Mouse (Mus musculus): ENCODE measurements around the gene Farp2. TPM values are rescaled to one million over a fixed set of nuclear protein-coding genes. Genes with fewer than 3 reads are reported as not detected.

Farp2 gene
- total RNA-seq, 2 experiments from 2014 or later = 11.7 to 12.9 TPM

DNA sequence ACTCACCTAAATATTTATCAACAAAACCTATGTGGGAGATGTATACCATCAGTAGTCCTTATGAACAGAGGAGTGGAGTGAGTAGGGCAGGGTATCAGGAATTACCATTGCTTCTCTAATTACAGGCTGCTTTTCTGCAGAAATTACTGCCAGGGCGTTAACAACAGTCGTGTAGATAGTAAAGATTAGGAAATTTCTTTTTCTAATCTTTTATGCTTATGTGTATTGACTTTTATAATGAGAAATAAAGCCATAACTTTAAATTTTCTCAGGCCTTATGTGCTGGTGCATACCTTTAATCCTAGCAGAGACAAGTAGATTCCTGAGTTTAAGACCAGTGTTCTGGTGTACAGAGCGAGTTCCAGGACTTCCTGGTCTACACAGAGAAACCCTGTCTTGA is 52.9 kb downstream of the Farp2 start:
- intact Hi-C loops (cut with DNase I) = no loop called here
- no peak for DNase-seq (ENCODE audit: extremely low spot score in 1 of 2, low spot score in 2 of 2)
- Histone ChIP-seq H3K4me3 (no peak overlapping the region), H3K27ac (no peak overlapping the region)
- no peak for TF ChIP-seq CTCF (IDR thresholded peaks at IDR 0.05)

DNA sequence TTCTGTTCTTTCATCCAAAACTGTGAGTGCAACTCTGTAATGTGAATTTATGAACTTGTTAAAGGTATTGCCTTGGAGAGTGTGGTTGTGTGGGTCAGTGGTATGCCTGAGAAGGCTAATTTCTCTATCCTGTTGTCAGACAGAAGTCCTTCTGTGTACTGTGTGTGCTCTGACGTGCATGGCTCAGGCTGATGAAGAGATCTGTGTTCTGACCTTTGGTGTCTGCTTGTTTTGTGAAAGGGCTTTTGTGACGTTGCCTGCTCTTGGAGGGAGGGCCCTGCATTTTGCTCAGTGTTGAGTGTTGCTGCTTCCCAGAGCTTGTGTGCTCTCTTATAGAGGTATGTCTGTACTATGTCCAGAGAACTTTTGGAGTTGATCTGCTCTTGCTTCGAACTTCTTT is 55.1 kb downstream of the Farp2 start:
- TF ChIP-seq CTCF (IDR thresholded peaks at IDR 0.05) = no peak
- DNase-seq (ENCODE audit: extremely low spot score in 1 of 2, low spot score in 2 of 2) = no peak
- no peak overlapping the region for H3K4me3 ChIP-seq
- intact Hi-C loops (cut with DNase I) = no loop called here
- no peak overlapping the region for H3K27ac ChIP-seq

DNA sequence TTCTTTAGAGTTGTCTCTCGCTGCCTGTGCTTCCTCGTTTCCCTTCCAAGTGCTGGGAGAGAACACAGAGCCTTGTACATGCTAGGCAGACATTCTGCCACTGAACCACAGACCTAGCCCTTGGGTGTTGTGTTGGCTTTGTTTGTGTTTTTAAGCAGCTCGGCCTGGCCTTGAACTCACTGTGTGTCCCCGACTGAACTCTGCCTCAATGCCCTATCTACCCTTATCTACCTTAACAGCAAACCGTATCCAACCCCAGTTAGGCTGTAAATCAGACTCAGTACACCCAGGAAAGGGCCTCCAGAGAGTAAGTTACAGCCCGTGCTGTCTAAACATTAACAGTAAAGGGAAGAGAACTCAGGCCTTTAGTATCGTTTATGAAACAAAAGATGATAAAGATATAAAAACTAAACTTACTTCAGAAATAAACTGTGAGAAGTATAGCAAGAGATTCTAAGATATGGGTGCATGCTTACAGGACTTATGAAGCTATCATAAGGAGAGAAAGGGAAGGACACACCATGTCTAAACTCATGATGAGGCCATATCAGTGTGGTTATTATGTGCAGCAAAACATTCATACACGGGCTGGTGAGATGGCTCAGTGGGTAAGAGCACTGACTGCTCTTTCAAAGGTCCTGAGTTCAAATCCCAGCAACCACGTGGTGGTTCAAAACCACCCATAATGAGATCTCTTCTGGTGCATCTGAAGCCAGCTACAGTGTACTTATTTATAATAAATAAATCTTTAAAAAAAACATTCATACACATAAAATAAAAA is 56.0 kb downstream of the Farp2 start:
- intact Hi-C loops (cut with DNase I) = no loop called here
- TF ChIP-seq CTCF (IDR thresholded peaks at IDR 0.05) = no peak
- H3K4me3 ChIP-seq = no peak overlapping the region
- no peak for DNase-seq (ENCODE audit: extremely low spot score in 1 of 2, low spot score in 2 of 2)
- H3K27ac ChIP-seq = no peak overlapping the region

- no peak for TF ChIP-seq CTCF (IDR thresholded peaks at IDR 0.05)
- intact Hi-C loops (cut with DNase I) = no loop called here
- H3K4me3 ChIP-seq = no peak overlapping the region
- DNase-seq (ENCODE audit: extremely low spot score in 1 of 2, low spot score in 2 of 2) = no peak
- H3K27ac ChIP-seq = peak overlapping the region; percentile 52; the same call in 1 of the 2 replicates
Observed at GRCm38 (mm10) chr1:93577066-93577465, 65.2 kb downstream of the Farp2 start.

DNA sequence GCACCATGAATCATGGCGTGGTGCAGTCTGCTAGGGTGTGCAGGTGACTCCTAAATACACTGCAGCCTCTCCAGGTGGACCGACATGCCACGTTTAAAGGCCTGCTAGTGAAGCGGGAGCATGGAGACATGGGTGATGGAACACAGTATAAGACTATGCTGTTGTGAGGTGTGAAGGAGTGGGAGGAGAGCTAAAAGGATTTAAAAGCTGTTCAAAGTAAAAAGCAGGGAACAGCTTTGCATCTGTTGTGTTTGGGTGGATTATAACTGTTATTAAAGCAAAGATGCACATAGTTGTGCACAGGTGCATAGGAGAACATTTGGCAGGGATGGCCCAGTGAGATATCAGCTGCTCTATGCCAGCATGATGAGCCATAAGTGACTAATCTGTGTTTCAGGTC is 66.0 kb downstream of the Farp2 start:
- peak in 1 of 2 experiments; percentile 26 for DNase-seq (ENCODE audit: extremely low spot score in 1 of 2, low spot score in 2 of 2)
- Histone ChIP-seq H3K4me3 (no peak overlapping the region), H3K27ac (peak overlapping the region; percentile 52)
- intact Hi-C loops (cut with DNase I) = no loop called here
- no peak for TF ChIP-seq CTCF (IDR thresholded peaks at IDR 0.05)

- Histone ChIP-seq H3K27ac (no peak overlapping the region), H3K4me3 (no peak overlapping the region)
- no peak for DNase-seq (ENCODE audit: extremely low spot score in 1 of 2, low spot score in 2 of 2)
- TF ChIP-seq CTCF (IDR thresholded peaks at IDR 0.05) = no peak
- intact Hi-C loops (cut with DNase I) = no loop called here
Observed at GRCm38 (mm10) chr1:93581545-93581944, 69.7 kb downstream of the Farp2 start.

DNA sequence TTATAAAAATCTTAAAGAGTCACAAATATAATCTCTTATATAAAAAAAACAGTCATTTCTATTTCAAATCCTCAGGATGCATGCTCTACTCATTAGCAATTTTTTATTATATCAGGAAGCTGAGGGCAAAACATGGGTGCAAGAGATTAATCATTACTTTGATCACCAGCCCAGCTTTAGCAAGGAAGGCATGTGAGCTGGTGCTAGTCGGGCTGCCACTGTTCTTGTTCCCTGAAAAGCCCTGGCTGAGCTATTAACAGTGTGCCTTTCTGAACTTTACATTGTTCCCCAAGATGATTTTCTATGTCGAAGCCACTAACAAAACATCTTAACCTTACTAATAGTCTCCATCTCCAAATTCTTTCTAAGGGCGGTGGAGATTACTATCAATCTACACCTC is 76.5 kb downstream of the Farp2 start:
- intact Hi-C loops (cut with DNase I) = no loop called here
- Histone ChIP-seq H3K27ac (no peak overlapping the region), H3K4me3 (no peak overlapping the region)
- TF ChIP-seq CTCF (IDR thresholded peaks at IDR 0.05) = no peak
- DNase-seq (ENCODE audit: extremely low spot score in 1 of 2, low spot score in 2 of 2) = no peak

DNA sequence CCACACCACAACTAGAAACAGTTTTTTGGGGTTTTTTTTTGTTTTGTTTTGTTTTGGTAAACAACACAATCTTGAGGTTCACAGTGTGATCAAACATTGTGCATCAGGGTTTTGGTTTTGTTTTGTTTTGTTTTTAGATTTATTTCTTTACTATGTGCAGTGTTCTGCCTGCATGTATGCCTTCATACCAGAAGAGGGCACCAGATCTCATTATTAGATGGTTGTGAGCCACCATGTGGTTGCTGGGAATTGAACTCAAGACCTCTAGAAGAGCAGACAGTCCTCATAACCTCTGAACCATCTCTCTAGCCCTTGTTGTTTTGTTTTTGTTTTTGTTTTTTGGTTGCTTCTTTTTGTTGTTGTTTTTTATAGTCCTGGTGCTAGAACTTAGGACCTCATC is 82.1 kb downstream of the Farp2 start:
- Histone ChIP-seq H3K4me3 (no peak overlapping the region), H3K27ac (no peak overlapping the region)
- intact Hi-C loops (cut with DNase I) = no loop called here
- no peak for TF ChIP-seq CTCF (IDR thresholded peaks at IDR 0.05)
- no peak for DNase-seq (ENCODE audit: extremely low spot score in 1 of 2, low spot score in 2 of 2)

DNA sequence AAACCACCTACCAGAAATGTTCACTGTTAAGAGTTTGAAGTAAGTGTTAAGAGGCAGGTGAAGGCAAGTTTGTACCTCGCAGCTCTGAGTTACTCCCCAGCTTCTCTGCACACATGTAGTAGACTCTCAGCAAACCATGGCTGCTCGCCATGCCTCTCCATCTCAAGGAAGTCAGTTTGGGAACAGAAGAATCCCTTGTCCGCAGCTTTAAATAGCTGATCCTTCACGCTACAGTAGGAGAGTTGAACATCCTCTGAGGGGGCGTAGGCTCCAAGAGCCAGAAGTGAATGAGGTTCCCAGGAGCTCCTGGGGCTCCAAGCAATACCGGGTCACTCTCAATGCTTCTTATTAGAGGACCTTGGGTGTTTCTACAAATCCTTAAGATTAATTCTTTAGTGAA is 84.0 kb downstream of the Farp2 start:
- no peak for DNase-seq (ENCODE audit: extremely low spot score in 1 of 2, low spot score in 2 of 2)
- TF ChIP-seq CTCF (IDR thresholded peaks at IDR 0.05) = no peak
- intact Hi-C loops (cut with DNase I) = no loop called here
- Histone ChIP-seq H3K27ac (no peak overlapping the region), H3K4me3 (no peak overlapping the region)

GRCm38 (mm10) chr1:93602911-93603310 is 91.0 kb downstream of the Farp2 start:
- no peak for TF ChIP-seq CTCF (IDR thresholded peaks at IDR 0.05)
- Histone ChIP-seq H3K4me3 (no peak overlapping the region), H3K27ac (no peak overlapping the region)
- intact Hi-C loops (cut with DNase I) = no loop called here
- no peak for DNase-seq (ENCODE audit: extremely low spot score in 1 of 2, low spot score in 2 of 2)

DNA sequence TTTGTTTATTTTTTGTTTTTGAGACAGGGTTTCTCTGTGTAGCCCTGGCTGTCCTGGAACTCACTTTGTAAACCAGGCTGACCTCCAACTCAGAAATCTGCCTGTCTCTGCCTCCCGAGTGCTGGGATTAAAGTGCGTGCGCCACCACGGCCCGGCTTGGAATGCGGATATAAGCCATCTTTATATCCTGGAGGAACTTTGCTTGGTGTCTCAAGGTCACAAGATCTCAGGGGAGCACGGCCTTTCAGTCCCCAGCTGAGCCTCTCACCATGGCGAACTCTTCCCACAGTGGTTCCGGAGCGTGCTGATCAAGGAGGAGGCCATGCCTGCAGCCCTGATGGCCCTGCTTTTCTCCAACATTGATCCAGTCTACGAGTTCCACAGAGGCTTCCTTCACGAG is 92.0 kb downstream of the Farp2 start:
- no peak for TF ChIP-seq CTCF (IDR thresholded peaks at IDR 0.05)
- intact Hi-C loops (cut with DNase I) = no loop called here
- Histone ChIP-seq H3K4me3 (no peak overlapping the region), H3K27ac (no peak overlapping the region)
- DNase-seq (ENCODE audit: extremely low spot score in 1 of 2, low spot score in 2 of 2) = no peak

GRCm38 (mm10) chr1:93607090-93608083 is 95.5 kb downstream of the Farp2 start:
- DNase-seq (ENCODE audit: extremely low spot score in 1 of 2, low spot score in 2 of 2) = no peak
- TF ChIP-seq CTCF (IDR thresholded peaks at IDR 0.05) = no peak; the same call in 1 of the 2 replicates

More at GRCm38 (mm10) chr1:93607090-93608083, 95.5 kb downstream of the Farp2 start:
- H3K27ac ChIP-seq = no peak overlapping the region
- intact Hi-C loops (cut with DNase I) = no loop called here
- no peak overlapping the region for H3K4me3 ChIP-seq

All from left cerebral cortex, adult 2 months (tissue).